Mouse (Mus musculus) neural tube, embryonic 15.5 days (tissue): ENCODE results near the gene Med24. TPM values are rescaled to one million over a fixed set of nuclear protein-coding genes. Genes with fewer than 3 reads are reported as not detected.
A peak's percentile ranks its signal among the peaks of the same experiment; 100 is the strongest.

Experiments used
- ATAC-seq: fragments of 200-750 bp; cut with Nextera tagmentation; 2 replicates; pipeline ENCODE4 v1.8.0; 2017; ENCODE audit warnings: mild to moderate bottlenecking, moderate TSS enrichment, moderate library complexity; ENCODE audit not compliant: low FRiP score
- H3K27ac ChIP-seq: fragments of 300-500 bp; sonication (generic); replicated peaks from 2 replicates; pipeline ENCODE4 v1.5.1; 2015; ENCODE audit warnings: mild to moderate bottlenecking, inconsistent platforms
- H3K27me3 ChIP-seq: fragments of 300-500 bp; sonication (generic); replicated peaks from 2 replicates; pipeline ENCODE4 v1.6.1; 2015; ENCODE audit warnings: inconsistent platforms
- H3K36me3 ChIP-seq: fragments of 300-500 bp; sonication (generic); 2 replicates; pipeline ENCODE4 v1.6.1; 2015; ENCODE audit warnings: inconsistent platforms
- H3K4me1 ChIP-seq: fragments of 300-500 bp; sonication (generic); 2 replicates; pipeline ENCODE4 v1.6.1; 2015; ENCODE audit warnings: inconsistent platforms
- H3K4me2 ChIP-seq: fragments of 300-500 bp; sonication (generic); 2 replicates; pipeline ENCODE4 v1.6.1; 2015; ENCODE audit warnings: inconsistent platforms, mild to moderate bottlenecking, moderate library complexity
- H3K4me3 ChIP-seq: fragments of 300-500 bp; sonication (generic); replicated peaks from 2 replicates; pipeline ENCODE4 v1.5.1; 2015; ENCODE audit warnings: mild to moderate bottlenecking, inconsistent platforms
- H3K9ac ChIP-seq: fragments of 300-500 bp; sonication (generic); replicated peaks from 2 replicates; pipeline ENCODE4 v1.6.1; 2015; ENCODE audit warnings: mild to moderate bottlenecking, inconsistent platforms
- H3K9me3 ChIP-seq: fragments of 300-500 bp; sonication (generic); replicated peaks from 2 replicates; pipeline ENCODE4 v1.6.1; 2016; ENCODE audit warnings: inconsistent platforms
- WGBS: fragments of 180-500 bp; shearing (Covaris S2); methylation state at CpG from one replicate; pipeline ENCODE4 v1.1.7; 2015; ENCODE audit warnings: mixed read lengths; 5-methylcytosine and 5-hydroxymethylcytosine counted together
- polyA plus RNA-seq: library from polyadenylated mRNA; unstranded; fragments of >200 nt; fragmentation: Nextera tagmentation; extraction: Ambion mirVana; gene quantifications from 2 replicates; pipeline ENCODE4 v1.2.1, GENCODE M21; 2015

Gene Med24
- 59.6 and 60.9 TPM in 2 replicates for polyA plus RNA-seq

DNA sequence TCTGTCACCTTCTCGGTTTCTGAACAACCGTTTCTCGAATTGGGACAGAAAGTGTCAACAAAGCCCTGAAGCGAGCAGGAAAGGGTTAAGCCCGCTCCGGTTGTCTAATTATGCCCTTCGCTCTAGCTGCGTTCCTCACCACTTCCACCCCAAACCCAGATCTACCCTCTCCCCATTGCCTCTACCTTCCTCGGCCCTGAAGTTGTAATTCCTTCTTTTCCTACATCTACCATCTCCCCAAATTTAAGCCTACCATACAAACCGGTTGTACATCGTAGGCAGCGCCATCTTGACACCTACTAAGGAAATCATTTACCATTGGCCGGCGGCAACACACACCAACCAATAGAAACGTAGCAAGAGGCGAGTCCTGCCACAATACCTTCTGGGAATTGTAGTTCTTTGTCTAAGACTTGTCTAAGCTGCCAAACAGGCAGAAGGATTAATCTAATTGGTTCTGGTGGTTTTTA is at the start of gene Med24:
Gene Med24, minus strand, starts transcription at position 317 of the 470 bp plus-strand sequence.
- peak within 1 kb of the TSS; percentile 87 for H3K27ac ChIP-seq
- H3K4me2 ChIP-seq, result peak within 1 kb of the TSS; percentile 78
- peak within 1 kb of the TSS; percentile 71 for H3K4me3 ChIP-seq
- H3K4me1 ChIP-seq, result peaks cover 17% of the 10 kb centered on the region
- no peaks in the 10 kb centered on the region for H3K27me3 ChIP-seq
- WGBS, result 0% methylated on average over 16 of the region's 16 CpGs
- ATAC-seq, result peak; percentile 93
- H3K9ac ChIP-seq, result peak within 1 kb of the TSS; percentile 64
- H3K9me3 ChIP-seq, result no peaks in the 10 kb centered on the region
- peaks cover 34% of the 10 kb centered on the region for H3K36me3 ChIP-seq

DNA sequence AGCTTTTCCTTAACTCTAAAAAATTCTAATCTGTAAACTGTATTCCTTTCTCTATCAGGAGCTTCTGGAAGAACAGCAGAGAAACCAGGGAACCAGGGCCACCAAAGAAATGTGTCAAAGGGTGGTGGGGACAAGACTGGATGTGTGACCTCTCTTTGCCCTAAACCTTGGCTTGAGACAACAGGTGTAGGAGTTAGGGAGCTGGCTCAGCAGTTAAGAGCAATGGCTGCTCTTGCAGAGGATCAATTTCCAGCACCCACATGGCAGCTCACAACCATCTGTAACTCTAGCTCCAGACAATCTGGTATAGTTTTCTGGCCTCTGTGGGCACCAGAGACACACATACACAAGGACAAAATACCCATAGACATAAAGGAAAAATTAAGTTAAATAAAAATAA is 48.7 kb upstream of the Med24 start:
- H3K4me3 ChIP-seq, result no peak overlapping the region
- no peaks in the 10 kb centered on the region for H3K36me3 ChIP-seq
- H3K27ac ChIP-seq, result peak overlapping the region; percentile 78; the same call in 1 of the 2 replicates
- no peak overlapping the region for H3K9ac ChIP-seq
- H3K27me3 ChIP-seq, result no peaks in the 10 kb centered on the region
- ATAC-seq, result no peak
- H3K4me2 ChIP-seq, result no peak overlapping the region
- peaks cover 60% of the 10 kb centered on the region for H3K4me1 ChIP-seq
- no peaks in the 10 kb centered on the region for H3K9me3 ChIP-seq

DNA sequence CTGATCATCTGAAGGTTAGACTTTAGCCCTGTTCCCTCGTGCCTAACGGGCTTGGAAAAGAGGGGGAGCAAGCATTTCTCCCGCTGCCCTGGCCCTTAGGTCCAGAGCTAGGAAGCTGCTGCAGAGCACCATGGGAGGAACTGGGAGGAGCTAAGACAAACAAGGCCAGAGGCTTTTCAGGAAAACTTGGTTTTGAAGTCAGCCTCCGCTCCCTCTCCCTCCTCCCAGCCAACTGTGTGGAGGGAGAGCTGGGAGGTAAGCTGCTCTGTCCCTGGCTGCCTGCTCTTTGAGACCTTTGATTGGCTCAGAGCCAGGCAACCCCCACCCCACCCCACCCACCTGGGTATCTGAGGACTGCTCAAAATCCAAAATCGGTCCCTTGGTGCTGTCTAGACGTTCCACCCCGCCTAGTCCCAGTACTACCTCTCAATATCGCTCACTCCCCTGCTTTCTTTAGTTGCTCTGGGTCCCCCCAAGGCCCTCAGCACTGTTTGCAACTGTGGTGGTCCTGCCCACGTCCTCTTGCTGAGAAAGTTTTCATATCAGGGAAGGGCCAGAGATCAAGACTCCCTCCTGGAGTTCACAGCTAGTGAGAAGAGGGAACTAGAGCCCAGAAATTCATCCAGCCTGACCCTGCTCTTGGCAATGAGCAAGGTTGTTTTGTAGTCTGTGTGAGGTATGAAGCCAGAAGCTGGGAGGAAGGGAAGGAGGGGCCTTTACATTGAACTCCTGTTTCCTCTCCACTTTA is 47.8 kb upstream of the Med24 start:
- 16% methylated on average over 9 of the region's 9 CpGs for WGBS
- Histone ChIP-seq H3K9ac (no peak overlapping the region), H3K4me2 (peak overlapping the region; percentile 96; the same call in 1 of the 2 replicates)

DNA sequence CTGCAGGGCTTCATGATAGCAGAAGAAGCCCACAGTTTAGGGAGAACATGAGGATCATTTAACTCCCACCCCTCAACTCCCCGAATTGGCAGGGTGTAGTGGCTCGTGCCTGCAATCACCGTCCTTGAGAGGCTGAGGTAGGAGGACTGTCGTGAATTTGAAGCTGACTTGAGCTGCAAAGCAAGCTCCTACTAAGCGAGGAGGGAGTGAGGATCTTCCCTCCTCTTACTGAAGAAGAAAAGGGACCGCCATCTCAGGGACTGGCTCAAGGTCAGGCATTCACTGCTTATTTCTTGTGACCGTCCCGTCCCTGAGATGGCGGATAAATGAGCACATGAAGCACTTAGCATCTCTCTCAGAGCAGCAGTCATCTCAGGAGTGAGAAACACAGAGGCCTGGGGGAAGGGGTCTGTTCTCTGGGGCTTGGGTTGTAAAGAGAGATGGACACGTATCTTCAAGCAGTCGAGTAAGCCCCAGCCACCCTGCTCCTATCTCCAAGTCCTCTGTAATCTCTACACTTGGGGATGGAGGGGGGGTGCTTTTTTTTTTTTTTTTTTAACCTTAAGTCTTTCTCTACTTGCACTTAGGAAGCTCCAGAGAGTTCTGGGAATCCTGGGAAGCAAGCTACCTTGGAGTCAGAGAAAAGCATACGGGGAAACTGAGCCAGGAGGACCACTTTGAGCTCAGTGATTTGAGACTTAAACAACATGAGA is 47.0 kb upstream of the Med24 start:
- Histone ChIP-seq H3K9me3 (no peaks in the 10 kb centered on the region), H3K4me1 (peaks cover 57% of the 10 kb centered on the region), H3K36me3 (peaks cover 3% of the 10 kb centered on the region; the same call in 1 of the 2 replicates), H3K27ac (peak overlapping the region; percentile 78), H3K9ac (no peak overlapping the region), H3K27me3 (no peaks in the 10 kb centered on the region), H3K4me3 (no peak overlapping the region), H3K4me2 (peak overlapping the region; percentile 96)
- ATAC-seq, result no peak; the same call in 1 of the 2 replicates
- 39% methylated on average over 12 of the region's 12 CpGs for WGBS

More for the DNA sequence above, 47.8 kb upstream of the Med24 start:
- no peaks in the 10 kb centered on the region for H3K9me3 ChIP-seq
- H3K4me1 ChIP-seq, result peaks cover 60% of the 10 kb centered on the region
- peak overlapping the region; percentile 78 for H3K27ac ChIP-seq
- no peak overlapping the region for H3K4me3 ChIP-seq
- H3K27me3 ChIP-seq, result no peaks in the 10 kb centered on the region
- ATAC-seq, result no peak
- no peaks in the 10 kb centered on the region for H3K36me3 ChIP-seq

DNA sequence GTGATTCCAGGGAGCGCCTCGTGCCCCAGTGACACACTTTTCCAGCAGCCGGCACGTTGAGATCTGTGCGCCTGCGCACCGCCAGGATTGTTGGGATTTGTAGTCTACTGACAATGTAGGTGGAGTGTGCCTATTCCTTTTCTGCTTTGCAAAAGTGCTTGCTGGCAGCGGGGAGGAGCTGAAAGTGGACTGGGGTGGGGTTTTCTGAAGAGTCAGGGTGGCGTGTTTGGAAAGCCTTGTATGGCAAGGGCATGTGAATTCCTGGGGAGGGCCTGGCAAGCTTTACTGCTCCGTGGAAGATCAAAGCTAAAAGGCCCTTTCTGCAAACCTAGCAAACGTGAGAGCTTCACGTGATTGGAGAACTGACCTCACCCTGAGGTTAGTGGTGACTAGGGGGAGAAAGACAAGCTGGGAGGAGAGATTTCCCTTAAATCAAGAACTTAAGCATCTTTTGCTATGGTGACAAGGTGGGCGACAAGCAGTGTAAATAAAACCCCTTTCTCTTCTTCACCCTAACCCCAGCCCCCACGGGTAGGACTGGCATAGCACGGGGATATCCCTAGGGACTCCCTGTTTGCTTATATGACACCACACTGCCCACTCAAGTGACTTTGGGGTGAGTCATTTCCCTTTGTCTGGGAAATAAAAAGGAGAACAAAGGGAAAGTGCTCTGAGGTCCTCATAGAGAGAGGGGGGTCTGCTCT is 46.3 kb upstream of the Med24 start:
- peaks cover 6% of the 10 kb centered on the region for H3K36me3 ChIP-seq
- ATAC-seq, result peak; percentile 84

DNA sequence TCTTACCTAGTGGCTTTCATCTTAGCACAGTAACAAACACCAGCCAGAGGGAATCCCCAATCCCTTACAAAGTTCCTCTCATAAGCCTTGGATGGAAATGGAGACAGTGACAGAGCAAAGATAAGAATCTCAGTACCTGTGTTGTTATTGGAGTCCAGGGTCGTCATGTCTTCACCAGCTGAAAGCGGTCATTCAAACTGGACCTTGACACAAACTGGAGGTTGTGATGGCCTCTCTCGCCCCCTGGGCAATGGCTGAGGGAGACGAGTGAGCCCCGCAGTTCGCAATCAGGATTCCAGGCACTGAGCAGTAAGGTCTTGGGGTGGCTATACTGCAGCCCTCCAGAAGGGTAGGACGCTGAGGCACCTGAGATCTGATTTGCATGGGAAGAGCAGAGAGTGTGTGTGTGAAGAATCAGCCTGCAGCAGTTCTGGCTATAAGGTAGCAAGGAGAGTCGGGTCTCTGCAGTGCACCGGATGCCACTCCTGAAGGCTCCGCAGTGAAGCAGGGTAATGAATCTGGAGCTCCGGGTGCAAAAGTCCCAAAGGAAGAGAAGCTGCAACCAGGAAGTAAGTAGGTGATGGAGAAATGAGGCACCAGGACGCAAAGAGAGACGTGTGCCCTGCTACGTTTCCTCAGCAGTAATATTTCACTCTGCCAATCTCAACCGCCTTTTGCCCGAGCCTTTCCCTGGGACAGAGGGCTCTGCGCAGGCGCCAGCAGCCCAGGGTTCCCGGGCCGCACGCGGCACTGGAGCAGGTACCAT is 45.5 kb upstream of the Med24 start, which contains the start of gene Nr1d1:
Gene Nr1d1, minus strand, starts transcription at position 752 of the 766 bp plus-strand sequence.
- no peaks in the 10 kb centered on the region for H3K9me3 ChIP-seq
- H3K27ac ChIP-seq, result peak within 1 kb of the TSS; percentile 78
- WGBS, result under 1% methylated on average over 22 of the region's 22 CpGs
- peak; percentile 27; the same call in 1 of the 2 replicates for ATAC-seq
- H3K4me3 ChIP-seq, result peak within 1 kb of the TSS; percentile 47
- H3K36me3 ChIP-seq, result peaks cover 14% of the 10 kb centered on the region
- H3K27me3 ChIP-seq, result no peaks in the 10 kb centered on the region
- H3K4me1 ChIP-seq, result peaks cover 57% of the 10 kb centered on the region
- peak within 1 kb of the TSS; percentile 61 for H3K9ac ChIP-seq
- peak within 1 kb of the TSS; percentile 96 for H3K4me2 ChIP-seq

More for the DNA sequence above, 46.3 kb upstream of the Med24 start:
- no peaks in the 10 kb centered on the region for H3K27me3 ChIP-seq
- WGBS, result 5% methylated on average over 15 of the region's 15 CpGs
- H3K9me3 ChIP-seq, result no peaks in the 10 kb centered on the region
- H3K9ac ChIP-seq, result peak overlapping the region; percentile 61
- H3K4me3 ChIP-seq, result peak overlapping the region; percentile 47
- H3K27ac ChIP-seq, result peak overlapping the region; percentile 78
- H3K4me2 ChIP-seq, result peak overlapping the region; percentile 96
- peaks cover 57% of the 10 kb centered on the region for H3K4me1 ChIP-seq

DNA sequence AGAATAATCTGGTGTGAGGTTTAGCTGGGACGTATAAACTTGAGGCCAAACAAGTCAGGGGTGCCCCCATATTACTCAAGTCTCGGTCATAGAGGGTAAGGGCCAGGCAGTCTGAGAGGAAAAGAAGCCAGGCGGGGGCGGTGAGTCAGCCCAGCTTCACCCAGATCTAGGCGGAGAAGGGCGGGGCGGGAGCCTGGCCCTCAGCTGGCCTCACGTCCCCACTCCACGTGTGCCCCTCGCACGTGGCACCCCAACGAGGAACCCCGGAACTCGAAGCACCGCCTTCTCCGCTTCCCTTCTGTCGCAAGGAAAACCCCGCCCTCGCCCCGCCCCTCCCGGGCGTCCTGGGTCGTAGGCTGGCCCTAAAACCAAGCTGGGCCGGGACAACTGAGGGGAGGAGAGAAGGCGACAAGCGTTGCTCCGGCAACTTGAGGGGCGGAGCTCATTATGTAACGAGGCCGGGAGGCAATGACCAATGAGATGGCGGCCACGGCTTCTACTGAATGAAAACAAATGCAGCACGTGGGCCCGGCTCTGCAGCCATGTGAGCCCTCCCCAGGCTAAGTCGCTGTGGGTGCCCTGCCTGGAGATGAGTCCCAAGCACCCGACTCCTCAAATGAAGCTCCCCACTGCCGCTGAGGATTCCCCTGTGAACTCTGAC is 44.5 kb upstream of the Med24 start:
- ATAC-seq, result peak; percentile 54
- Histone ChIP-seq H3K4me1 (peaks cover 60% of the 10 kb centered on the region), H3K4me2 (peak overlapping the region; percentile 96), H3K36me3 (peaks cover 24% of the 10 kb centered on the region), H3K27me3 (no peaks in the 10 kb centered on the region), H3K27ac (peak overlapping the region; percentile 76; the same call in 1 of the 2 replicates), H3K9me3 (no peaks in the 10 kb centered on the region), H3K4me3 (peak overlapping the region; percentile 47), H3K9ac (peak overlapping the region; percentile 61)
- under 1% methylated on average over 37 of the region's 37 CpGs for WGBS

DNA sequence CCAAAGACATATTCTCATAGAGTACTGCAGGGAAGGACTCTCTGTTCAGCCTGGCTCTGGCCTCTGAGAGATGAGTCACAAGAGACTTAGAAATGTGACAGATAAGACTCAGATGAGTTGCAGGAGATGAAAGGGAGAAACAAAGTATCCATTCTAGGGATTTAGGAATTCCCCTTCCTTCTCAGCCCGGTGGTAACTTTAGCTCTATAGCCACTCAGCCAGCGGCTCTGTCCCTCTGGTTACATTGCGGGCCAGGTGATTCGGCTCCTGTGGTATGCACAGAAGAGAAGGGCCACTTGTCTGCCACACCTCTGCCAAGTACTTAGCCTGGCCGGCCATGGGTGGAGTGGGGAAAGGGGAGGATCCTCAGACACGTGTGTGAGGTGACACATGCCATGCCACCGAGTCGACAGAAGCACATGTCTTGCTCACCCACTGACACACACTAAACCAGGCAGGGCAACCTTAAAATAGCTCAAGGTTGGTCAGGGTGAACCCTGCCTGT is 43.5 kb upstream of the Med24 start:
- Histone ChIP-seq H3K4me1 (peaks cover 71% of the 10 kb centered on the region), H3K27me3 (no peaks in the 10 kb centered on the region), H3K9ac (no peak overlapping the region), H3K4me3 (no peak overlapping the region), H3K27ac (no peak overlapping the region), H3K36me3 (peaks cover 29% of the 10 kb centered on the region), H3K4me2 (peak overlapping the region; percentile 96), H3K9me3 (no peaks in the 10 kb centered on the region)
- ATAC-seq, result no peak
- 76% methylated on average over 8 of the region's 8 CpGs for WGBS

DNA sequence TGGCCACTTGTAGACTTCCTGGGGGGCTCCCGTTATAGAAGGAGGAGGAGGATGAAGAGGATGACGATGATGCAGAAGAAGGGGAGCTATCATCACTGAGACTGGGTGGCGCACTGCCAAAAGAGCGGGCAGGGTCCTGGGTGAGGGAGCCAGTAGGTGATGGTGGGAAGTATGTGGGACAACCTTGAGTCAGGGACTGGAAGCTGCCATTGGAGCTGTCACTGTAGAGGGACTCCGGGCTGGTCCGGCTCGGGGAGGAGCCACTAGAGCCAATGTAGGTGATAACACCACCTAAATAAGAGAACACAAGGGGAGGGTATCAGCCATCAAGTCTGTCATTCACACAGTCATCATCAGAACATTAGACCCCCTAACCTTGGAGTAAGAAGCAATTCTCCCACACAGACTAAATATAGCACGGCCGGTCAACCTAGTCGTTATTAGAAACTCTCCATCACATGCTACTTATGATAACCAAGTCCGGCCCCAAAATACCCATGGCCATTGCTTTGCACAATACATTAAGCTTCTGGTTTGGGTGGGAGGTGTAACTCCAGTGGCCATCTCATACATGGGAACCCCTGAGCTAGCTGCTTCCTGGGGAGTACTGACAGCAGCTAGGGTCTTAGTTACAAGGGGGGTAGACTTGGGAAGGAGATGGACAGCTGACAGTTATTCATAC is 42.8 kb upstream of the Med24 start:
- no peaks in the 10 kb centered on the region for H3K27me3 ChIP-seq
- ATAC-seq, result no peak
- no peak overlapping the region for H3K4me3 ChIP-seq
- H3K27ac ChIP-seq, result no peak overlapping the region
- no peaks in the 10 kb centered on the region for H3K9me3 ChIP-seq
- H3K4me1 ChIP-seq, result peaks cover 74% of the 10 kb centered on the region
- 91% methylated on average over 11 of the region's 11 CpGs for WGBS
- H3K36me3 ChIP-seq, result peaks cover 29% of the 10 kb centered on the region
- H3K9ac ChIP-seq, result no peak overlapping the region
- no peak overlapping the region for H3K4me2 ChIP-seq

DNA sequence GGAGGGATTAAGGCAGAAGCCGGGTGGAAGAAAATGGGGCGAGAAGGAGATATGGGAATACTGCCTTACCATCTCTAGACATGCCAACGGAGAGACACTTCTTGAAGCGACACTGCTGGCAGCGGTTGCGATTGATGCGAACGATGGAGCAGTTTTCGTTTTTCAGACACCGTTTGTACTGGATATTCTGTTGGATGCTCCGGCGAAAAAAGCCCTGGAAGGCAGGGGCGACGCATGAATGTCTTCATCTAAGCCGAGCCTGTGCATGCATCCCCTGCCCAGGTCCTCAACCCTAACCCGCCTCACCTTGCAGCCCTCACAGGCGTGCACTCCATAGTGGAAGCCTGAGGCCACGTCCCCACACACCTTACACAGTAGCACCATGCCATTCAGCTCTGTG is 41.9 kb upstream of the Med24 start:
- Histone ChIP-seq H3K4me2 (no peak overlapping the region), H3K9ac (no peak overlapping the region), H3K36me3 (peaks cover 29% of the 10 kb centered on the region), H3K4me3 (no peak overlapping the region), H3K27me3 (no peaks in the 10 kb centered on the region), H3K27ac (no peak overlapping the region), H3K9me3 (no peaks in the 10 kb centered on the region), H3K4me1 (peaks cover 74% of the 10 kb centered on the region)
- no peak for ATAC-seq
- 95% methylated on average over 18 of the region's 18 CpGs for WGBS
